Mouse (Mus musculus) liver, embryonic 16.5 days (tissue): ENCODE results near the gene Nipsnap1. TPM values are rescaled to one million over a fixed set of nuclear protein-coding genes. Genes with fewer than 3 reads are reported as not detected.

Source experiments
- ATAC-seq: fragments of 200-750 bp; cut with Nextera tagmentation; 2 replicates; pipeline ENCODE4 v1.8.0; 2017; ENCODE audit warnings: low read depth, mild to moderate bottlenecking, moderate number of reproducible peaks, moderate library complexity
- H3K27ac ChIP-seq: fragments of 300-500 bp; sonication (generic); 2 replicates; pipeline ENCODE4 v1.5.1; 2014; ENCODE audit warnings: mild to moderate bottlenecking, low read length
- H3K27me3 ChIP-seq: fragments of 300-500 bp; sonication (generic); 2 replicates; pipeline ENCODE4 v1.6.1; 2014; ENCODE audit warnings: low read depth, low read length, mixed read lengths; ENCODE audit not compliant: control insufficient read depth, insufficient read depth
- H3K36me3 ChIP-seq: fragments of 300-500 bp; sonication (generic); 2 replicates; pipeline ENCODE4 v1.6.1; 2014; ENCODE audit warnings: mild to moderate bottlenecking; ENCODE audit not compliant: control insufficient read depth, insufficient read depth
- H3K4me1 ChIP-seq: fragments of 300-500 bp; sonication (generic); 2 replicates; pipeline ENCODE4 v1.6.1; 2014; ENCODE audit warnings: low read depth, low read length, mixed read lengths; ENCODE audit not compliant: control insufficient read depth
- H3K4me2 ChIP-seq: fragments of 300-500 bp; sonication (generic); 2 replicates; pipeline ENCODE4 v1.6.1; 2014; ENCODE audit warnings: low read depth, low read length, mixed read lengths
- H3K4me3 ChIP-seq: fragments of 300-500 bp; sonication (generic); 2 replicates; pipeline ENCODE4 v1.5.1; 2014; ENCODE audit warnings: low read depth, mild to moderate bottlenecking, low read length
- H3K9ac ChIP-seq: fragments of 300-500 bp; sonication (generic); 2 replicates; pipeline ENCODE4 v1.6.1; 2014; ENCODE audit warnings: low read depth, low read length
- H3K9me3 ChIP-seq: fragments of 300-500 bp; sonication (generic); replicated peaks from 2 replicates; pipeline ENCODE4 v1.6.1; 2016; ENCODE audit warnings: low read length; ENCODE audit not compliant: control insufficient read depth
- WGBS: fragments of 180-500 bp; shearing (Covaris S2); extraction: QIAGEN DNeasy Blood & Tissue Kit; methylation state at CpG from one replicate; pipeline ENCODE4 v1.1.7; 2014; ENCODE audit not compliant: insufficient replicate concordance; 5-methylcytosine and 5-hydroxymethylcytosine counted together
- polyA plus RNA-seq: library from polyadenylated mRNA; unstranded; fragments of >200 nt; fragmentation: Nextera tagmentation; extraction: Ambion mirVana; gene quantifications from 2 replicates; pipeline ENCODE4 v1.2.1, GENCODE M21; 2015

The Nipsnap1 gene
- polyA plus RNA-seq, 1 experiment from 2014 or later = 106 TPM

DNA sequence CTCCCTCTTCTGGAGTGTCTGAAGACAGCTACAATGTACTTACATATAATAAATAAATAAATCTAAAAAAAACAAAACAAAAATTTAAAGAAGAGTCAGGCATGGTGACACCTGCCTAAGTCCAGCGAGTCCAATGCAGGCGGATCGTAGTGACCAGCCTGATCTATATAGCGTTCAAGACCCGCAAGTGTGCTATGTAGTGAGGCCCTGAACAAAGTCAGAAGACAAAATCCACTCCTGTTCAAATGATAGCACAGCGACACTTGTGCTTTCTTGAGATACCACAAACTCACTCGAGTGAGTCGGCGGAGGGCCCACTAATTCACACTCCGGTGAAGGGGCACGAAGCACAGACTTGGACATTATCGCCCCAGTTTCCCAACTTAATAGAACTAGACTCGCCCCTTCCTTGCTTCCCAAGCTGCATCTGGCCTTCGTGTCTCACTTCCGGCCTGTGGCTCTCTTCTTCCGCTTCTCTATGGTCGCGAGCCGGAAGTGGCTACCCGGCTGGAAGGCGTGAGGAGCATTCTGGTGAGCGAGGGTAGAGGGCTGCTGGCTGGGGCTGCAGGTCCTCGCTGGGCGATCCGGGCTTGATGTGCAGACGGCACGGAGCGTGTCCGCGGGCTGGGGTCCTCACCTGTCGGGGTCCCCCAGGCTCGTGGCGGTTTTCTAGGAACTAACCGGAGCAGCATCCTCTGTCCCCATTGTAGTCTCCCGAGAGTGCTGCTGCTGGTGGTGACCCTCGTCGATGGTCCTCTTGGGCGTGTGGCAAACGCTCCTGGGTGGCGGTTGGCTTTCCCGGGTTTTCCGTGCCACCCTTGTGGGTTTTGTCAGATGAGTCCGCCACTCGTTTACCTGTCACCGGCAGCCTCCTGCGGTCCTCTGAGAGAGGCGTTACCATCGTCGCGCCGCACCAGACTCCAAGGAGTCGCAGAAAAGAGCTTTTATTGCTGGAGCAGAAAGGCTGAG is 21.4 kb downstream of the Nipsnap1 start, which contains the start of gene Thoc5:
Gene Thoc5 (plus strand): TSS at position 473 of the 969 bp plus-strand sequence.
- peak within 1 kb of the TSS; percentile 94 for H3K4me3 ChIP-seq
- H3K27me3 ChIP-seq = no peaks in the 10 kb centered on the region
- H3K4me2 ChIP-seq = peak within 1 kb of the TSS; percentile 96
- no peaks in the 10 kb centered on the region for H3K9me3 ChIP-seq
- peaks cover 7% of the 10 kb centered on the region for H3K4me1 ChIP-seq
- 2% methylated on average over 52 of the region's 52 CpGs for WGBS
- ATAC-seq = peak; percentile 84
- peak within 1 kb of the TSS; percentile 87 for H3K9ac ChIP-seq
- peak within 1 kb of the TSS; percentile 77 for H3K27ac ChIP-seq
- H3K36me3 ChIP-seq = peaks cover 2% of the 10 kb centered on the region; the same call in 1 of the 2 replicates

DNA sequence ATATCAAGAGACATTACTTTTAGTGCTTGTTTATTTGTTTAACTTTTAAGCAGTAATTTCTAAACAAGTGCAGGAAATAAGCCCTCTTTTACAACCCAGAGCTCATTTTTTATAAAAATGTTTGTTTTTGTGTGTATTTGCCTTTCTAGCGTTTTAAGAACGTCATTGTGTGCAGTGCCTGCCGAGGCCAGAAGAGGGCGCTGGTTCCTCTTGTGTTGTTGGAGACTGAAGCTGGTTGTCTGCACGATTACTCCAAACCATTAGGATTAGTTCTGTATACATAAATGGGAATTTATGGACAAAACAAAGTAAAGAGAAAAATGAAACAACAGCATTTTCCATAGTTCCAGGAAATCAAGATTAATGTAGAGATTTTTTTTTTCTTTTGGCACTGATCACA is 26.7 kb downstream of the Nipsnap1 start:
- H3K36me3 ChIP-seq = peaks cover 8% of the 10 kb centered on the region; the same call in 1 of the 2 replicates
- no peaks in the 10 kb centered on the region for H3K9me3 ChIP-seq
- 64% methylated on average over 5 of the region's 5 CpGs for WGBS
- H3K27me3 ChIP-seq = no peaks in the 10 kb centered on the region
- no peak overlapping the region for H3K4me3 ChIP-seq
- peaks cover 7% of the 10 kb centered on the region for H3K4me1 ChIP-seq
- no peak overlapping the region for H3K27ac ChIP-seq
- no peak overlapping the region for H3K9ac ChIP-seq
- ATAC-seq = no peak
- no peak overlapping the region for H3K4me2 ChIP-seq

DNA sequence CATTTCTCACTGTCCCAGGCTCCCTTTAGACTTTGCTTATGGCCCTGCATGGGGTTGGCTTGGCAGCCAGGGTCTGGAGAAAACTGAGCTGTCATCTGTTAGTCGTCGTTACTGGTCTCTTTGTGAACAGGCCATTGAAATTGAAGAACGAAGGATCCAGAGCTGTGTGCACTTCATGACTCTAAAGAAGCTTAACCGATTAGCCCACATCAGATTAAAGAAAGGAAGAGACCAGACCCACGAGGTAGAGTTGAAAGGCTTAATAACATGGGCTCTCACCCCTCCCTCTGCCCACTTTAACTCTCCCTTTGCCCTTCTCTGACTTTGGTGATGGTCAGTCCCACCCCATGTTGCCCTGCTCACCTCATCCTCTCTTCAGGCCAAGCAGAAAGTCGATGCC is 28.2 kb downstream of the Nipsnap1 start:
- Histone ChIP-seq H3K4me1 (no peaks in the 10 kb centered on the region), H3K27ac (no peak overlapping the region), H3K9ac (no peak overlapping the region), H3K9me3 (no peaks in the 10 kb centered on the region), H3K4me3 (no peak overlapping the region), H3K27me3 (no peaks in the 10 kb centered on the region), H3K4me2 (no peak overlapping the region), H3K36me3 (peaks cover 8% of the 10 kb centered on the region; the same call in 1 of the 2 replicates)
- no peak for ATAC-seq
- 76% methylated on average over 6 of the region's 6 CpGs for WGBS

DNA sequence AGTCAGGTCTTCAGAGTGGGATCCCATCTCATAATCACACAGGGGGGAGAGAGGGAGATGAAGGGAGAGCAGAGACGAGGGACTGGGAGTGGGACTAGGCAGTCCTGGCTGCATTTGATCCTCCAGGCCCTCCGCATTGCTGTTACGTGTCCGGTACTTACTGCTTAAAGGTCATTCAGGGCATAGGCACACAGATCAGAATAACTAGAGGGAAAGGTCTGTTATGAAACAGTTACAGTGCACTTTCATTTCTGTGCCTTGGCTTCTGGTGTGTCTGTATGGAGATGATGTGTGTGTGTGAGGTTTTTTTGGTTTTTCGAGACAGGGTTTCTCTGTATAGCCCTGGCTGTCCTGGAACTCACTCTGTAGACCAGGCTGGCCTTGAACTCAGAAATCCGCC is 32.5 kb downstream of the Nipsnap1 start:
- ATAC-seq = no peak
- H3K36me3 ChIP-seq = peaks cover 6% of the 10 kb centered on the region; the same call in 1 of the 2 replicates
- H3K27ac ChIP-seq = no peak overlapping the region
- H3K4me2 ChIP-seq = no peak overlapping the region
- no peaks in the 10 kb centered on the region for H3K27me3 ChIP-seq
- WGBS = 84% methylated on average over 6 of the region's 6 CpGs
- H3K4me1 ChIP-seq = no peaks in the 10 kb centered on the region
- H3K9ac ChIP-seq = no peak overlapping the region
- no peaks in the 10 kb centered on the region for H3K9me3 ChIP-seq
- no peak overlapping the region for H3K4me3 ChIP-seq

DNA sequence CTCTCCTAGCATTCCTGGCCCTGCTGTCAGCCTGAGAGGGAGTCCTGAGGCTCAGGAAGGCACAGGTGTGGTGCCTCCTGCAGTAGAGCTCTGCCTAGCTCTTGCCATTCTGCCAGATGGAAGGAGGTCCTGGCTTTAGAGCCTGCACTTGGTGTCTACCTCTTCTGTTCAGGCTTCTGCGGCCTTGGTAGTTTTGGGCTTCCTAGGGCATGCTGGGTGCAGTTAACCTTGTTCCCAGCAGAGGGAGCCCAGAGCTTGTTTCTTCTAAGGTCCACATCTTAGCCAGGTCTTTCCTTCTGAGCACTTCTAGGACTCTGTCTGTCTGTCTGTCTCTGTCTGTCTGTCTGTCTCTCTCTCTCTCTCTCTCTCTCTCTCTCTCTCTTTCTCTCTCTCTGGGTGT is 42.3 kb downstream of the Nipsnap1 start:
- H3K27ac ChIP-seq = no peak overlapping the region
- H3K27me3 ChIP-seq = no peaks in the 10 kb centered on the region
- H3K4me2 ChIP-seq = no peak overlapping the region
- no peak overlapping the region for H3K9ac ChIP-seq
- H3K9me3 ChIP-seq = no peaks in the 10 kb centered on the region
- ATAC-seq = no peak
- 50% methylated on average over 1 of the region's 1 CpGs for WGBS
- no peaks in the 10 kb centered on the region for H3K4me1 ChIP-seq
- H3K4me3 ChIP-seq = no peak overlapping the region
- H3K36me3 ChIP-seq = peaks cover 5% of the 10 kb centered on the region

DNA sequence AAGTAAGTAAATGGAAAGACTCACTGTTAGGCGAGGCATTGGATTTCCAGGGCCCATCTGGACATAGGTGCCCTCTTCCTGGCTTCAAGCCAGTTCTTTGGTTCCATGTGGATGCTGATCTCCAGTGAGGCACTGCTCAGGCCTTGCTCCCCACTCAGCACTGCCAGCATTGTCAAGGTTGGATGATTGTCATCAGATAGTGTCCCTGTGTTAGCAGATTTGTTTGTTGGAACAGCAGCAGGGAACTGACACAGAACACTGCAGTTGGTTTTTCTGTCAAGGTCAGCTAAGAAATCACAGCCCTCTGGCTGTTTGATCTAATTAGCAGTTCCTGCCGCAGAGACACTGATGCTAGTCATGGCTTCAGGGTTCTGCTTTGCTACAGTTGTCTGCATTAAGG is 47.5 kb downstream of the Nipsnap1 start:
- Histone ChIP-seq H3K9ac (no peak overlapping the region), H3K4me2 (no peak overlapping the region)

DNA sequence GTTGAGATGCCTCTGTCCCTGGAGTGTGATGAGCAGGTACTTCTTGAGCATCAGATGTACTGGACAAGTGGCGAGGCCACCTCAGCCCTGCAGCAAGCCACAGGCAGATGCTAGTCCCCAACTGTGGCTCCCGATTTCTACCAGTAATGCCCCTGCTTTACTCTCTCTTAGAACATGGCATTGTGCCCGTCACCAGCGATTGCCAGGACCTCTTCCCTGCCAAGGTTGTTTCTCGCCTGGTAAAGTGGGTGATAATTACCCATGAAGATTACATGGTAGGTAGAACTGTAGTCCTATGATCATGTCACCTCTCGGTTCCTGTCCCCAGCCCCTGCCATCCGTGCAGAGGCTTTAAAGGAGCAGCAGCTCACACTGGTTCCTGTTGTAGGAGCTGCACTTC is 48.0 kb downstream of the Nipsnap1 start:
- Histone ChIP-seq H3K9me3 (no peaks in the 10 kb centered on the region), H3K27me3 (no peaks in the 10 kb centered on the region), H3K27ac (no peak overlapping the region), H3K36me3 (peaks cover 5% of the 10 kb centered on the region), H3K4me1 (no peaks in the 10 kb centered on the region), H3K4me2 (no peak overlapping the region), H3K9ac (no peak overlapping the region), H3K4me3 (no peak overlapping the region)
- ATAC-seq = no peak
- WGBS = 71% methylated on average over 7 of the region's 7 CpGs

More for the DNA sequence above, 47.5 kb downstream of the Nipsnap1 start:
- Histone ChIP-seq H3K36me3 (peaks cover 5% of the 10 kb centered on the region), H3K4me1 (no peaks in the 10 kb centered on the region), H3K9me3 (no peaks in the 10 kb centered on the region), H3K4me3 (no peak overlapping the region), H3K27me3 (no peaks in the 10 kb centered on the region), H3K27ac (no peak overlapping the region)
- 65% methylated on average over 2 of the region's 2 CpGs for WGBS
- ATAC-seq = no peak

DNA sequence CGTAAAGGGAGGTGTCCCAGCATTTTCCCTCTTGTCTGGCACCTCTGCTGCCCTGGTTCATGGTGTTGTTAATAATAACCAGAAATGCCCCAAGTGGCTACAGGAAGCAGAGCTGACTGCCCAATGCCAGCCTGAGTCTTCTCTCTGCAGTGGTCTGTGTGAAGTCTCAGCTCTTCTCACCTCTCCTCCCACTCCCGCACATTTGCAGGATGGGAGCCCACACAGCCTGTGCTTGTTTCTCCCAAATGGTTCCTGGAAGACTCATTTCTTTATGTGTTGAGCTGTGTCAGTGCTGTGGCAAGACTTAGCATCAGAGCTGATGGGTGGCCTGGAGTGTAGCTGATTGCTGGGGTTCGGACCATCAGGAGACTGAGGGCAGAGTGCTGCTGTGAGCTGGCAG is 53.5 kb downstream of the Nipsnap1 start:
- no peaks in the 10 kb centered on the region for H3K4me1 ChIP-seq
- no peak overlapping the region for H3K4me2 ChIP-seq
- ATAC-seq = no peak
- H3K4me3 ChIP-seq = no peak overlapping the region
- H3K9ac ChIP-seq = no peak overlapping the region
- no peaks in the 10 kb centered on the region for H3K27me3 ChIP-seq
- 82% methylated on average over 3 of the region's 3 CpGs for WGBS
- no peaks in the 10 kb centered on the region; the same call in 1 of the 2 replicates for H3K36me3 ChIP-seq
- no peaks in the 10 kb centered on the region for H3K9me3 ChIP-seq
- no peak overlapping the region for H3K27ac ChIP-seq

DNA sequence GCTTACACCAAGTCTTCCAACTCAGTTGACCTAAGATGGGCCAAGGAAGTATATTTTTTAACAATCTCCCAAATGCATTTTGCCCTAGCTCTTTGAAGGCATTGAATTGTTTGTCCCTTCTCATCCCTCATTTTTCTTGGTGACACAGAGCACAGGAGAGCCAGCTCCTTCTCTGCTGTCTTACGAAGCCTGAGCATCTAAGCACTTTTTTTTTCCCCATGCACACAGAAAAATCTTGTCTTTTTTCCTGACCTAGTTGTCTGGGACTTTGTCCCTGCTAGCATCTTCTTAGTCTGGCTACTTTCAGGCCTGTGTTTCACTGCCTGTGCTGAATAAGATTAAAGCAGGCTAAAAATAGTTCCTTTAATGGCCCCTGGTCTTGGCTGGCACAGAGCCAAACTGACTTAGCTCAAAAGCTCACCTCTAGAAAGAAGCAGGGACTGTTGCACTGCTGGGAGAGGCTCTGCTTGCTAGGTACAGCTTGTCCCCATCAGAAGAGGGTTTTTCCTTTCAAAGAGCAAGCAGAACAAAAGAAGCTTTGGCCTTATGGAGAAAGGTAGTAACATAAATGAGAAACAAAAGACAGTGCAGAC is 57.4 kb downstream of the Nipsnap1 start:
- H3K27ac ChIP-seq = no peak overlapping the region
- H3K4me1 ChIP-seq = no peaks in the 10 kb centered on the region
- no peaks in the 10 kb centered on the region for H3K27me3 ChIP-seq
- H3K9me3 ChIP-seq = no peaks in the 10 kb centered on the region
- no peak overlapping the region for H3K4me2 ChIP-seq
- WGBS = 77% methylated on average over 1 of the region's 1 CpGs
- H3K9ac ChIP-seq = no peak overlapping the region
- H3K4me3 ChIP-seq = no peak overlapping the region
- H3K36me3 ChIP-seq = no peaks in the 10 kb centered on the region
- ATAC-seq = no peak
